Mouse (Mus musculus): ENCODE results near the gene Exoc4. TPM values are rescaled to one million over a fixed set of nuclear protein-coding genes. Genes with fewer than 3 reads are reported as not detected.
A peak's percentile ranks its signal among the peaks of the same experiment; 100 is the strongest.

The Exoc4 gene
- total RNA-seq, 2 experiments from 2014 or later: 87.6 to 90.9 TPM

DNA sequence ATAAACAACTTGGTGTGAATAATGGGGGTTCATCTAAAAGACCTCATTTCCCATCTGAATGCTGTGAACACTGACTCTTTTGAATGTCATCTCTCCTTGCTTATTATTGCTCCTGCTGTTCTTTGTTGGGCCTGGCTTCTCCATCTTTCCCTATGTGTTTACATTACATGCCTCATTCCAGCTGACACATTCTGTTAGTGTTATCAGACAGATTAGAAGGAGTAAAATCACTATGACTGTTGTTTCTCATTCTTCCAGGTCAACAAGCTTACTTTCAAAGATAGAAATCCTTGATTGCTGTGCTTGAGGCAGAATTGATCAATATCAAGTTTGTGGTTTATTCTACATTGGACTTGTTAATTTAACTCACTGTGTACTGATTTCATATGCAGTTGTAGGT is 377.0 kb downstream of the Exoc4 start:
- DNase-seq (ENCODE audit: low spot score in 2 of 2): no peak
- Histone ChIP-seq H3K27ac (no peak overlapping the region), H3K4me3 (no peak overlapping the region)
- TF ChIP-seq CTCF (conservative IDR thresholded peaks at IDR 0.05): no peak

DNA sequence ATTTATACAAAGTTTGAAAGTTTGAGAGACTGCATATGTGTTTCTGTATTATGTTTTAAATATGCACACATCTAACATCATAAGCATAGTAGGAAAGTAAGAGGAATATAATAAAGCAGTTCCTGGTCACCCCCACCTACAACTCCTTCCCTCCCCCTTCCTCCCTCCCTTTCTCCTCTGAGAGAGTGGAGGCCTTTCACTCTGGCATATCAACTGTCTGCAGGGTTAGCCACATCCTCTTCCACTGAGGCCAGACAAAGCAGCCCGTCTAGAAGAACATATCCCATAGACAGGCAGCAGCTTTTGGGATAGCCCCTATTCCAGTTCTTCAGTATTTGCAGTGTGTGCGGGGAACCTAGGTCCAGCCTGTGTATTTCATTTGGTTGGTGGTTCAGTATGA is 382.2 kb downstream of the Exoc4 start:
- no peak for DNase-seq (ENCODE audit: low spot score in 2 of 2)
- no peak overlapping the region for H3K27ac ChIP-seq
- no peak overlapping the region for H3K4me3 ChIP-seq
- TF ChIP-seq CTCF (conservative IDR thresholded peaks at IDR 0.05): no peak

GRCm38 (mm10) chr6:33637192-33637591 is 388.3 kb downstream of the Exoc4 start:
- no peak overlapping the region for H3K27ac ChIP-seq
- DNase-seq (ENCODE audit: low spot score in 2 of 2): no peak
- TF ChIP-seq CTCF (conservative IDR thresholded peaks at IDR 0.05): no peak
- no peak overlapping the region for H3K4me3 ChIP-seq

DNA sequence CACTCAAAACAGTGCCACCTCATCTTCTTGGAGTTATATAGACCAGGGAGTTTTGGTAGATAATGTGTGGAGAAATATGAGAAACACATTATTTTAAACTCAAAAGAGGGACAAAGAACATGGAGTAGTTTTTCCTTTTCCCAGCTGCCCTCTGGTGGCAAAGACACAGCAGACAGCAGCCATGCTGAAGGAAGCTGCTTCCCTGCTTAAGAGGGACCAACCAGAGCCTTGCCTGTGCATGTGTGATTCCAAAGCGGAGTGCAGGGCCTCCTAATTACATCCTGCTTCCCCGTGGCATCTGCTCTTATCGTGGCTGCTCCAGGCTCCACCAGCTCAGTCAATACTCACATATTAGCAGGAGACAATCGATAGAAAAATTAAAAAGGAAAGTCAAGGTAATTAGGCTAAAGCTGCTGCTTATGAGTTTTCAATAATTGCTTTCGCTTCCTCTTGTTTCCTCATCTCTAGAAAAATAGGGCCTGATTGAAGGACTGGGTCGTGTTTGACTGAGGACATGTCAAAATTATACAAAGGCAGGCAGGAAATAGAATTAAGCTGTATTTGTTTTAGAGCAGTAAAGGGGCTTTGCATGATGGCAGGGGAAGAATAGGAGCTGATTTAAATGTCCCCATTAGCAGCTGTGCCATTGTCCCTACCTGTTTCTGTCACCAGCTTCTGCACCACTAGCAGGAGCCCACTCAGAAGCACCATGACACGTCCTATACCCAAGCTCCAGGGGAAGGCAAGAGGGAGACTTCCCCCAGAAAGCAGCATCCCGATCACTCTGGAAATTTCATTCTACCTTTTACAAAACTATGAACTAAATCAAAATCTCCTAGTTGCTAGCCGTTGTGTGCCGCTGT is 433.1 kb downstream of the Exoc4 start:
- Histone ChIP-seq H3K4me3 (no peak overlapping the region), H3K27ac (peak overlapping the region; percentile 64)
- peak; percentile 86 for TF ChIP-seq CTCF (conservative IDR thresholded peaks at IDR 0.05)
- peak; percentile 49 to 64 for DNase-seq (ENCODE audit: low spot score in 2 of 2)

GRCm38 (mm10) chr6:33683533-33683932 is 434.6 kb downstream of the Exoc4 start:
- H3K27ac ChIP-seq: no peak overlapping the region

GRCm38 (mm10) chr6:33685321-33685720 is 436.4 kb downstream of the Exoc4 start:
- no peak for TF ChIP-seq CTCF (conservative IDR thresholded peaks at IDR 0.05)
- DNase-seq (ENCODE audit: low spot score in 2 of 2): no peak
- H3K4me3 ChIP-seq: no peak overlapping the region
- no peak overlapping the region for H3K27ac ChIP-seq

More at GRCm38 (mm10) chr6:33683533-33683932, 434.6 kb downstream of the Exoc4 start:
- TF ChIP-seq CTCF (conservative IDR thresholded peaks at IDR 0.05): no peak
- no peak for DNase-seq (ENCODE audit: low spot score in 2 of 2)
- H3K4me3 ChIP-seq: no peak overlapping the region

GRCm38 (mm10) chr6:33690601-33691000 is 441.7 kb downstream of the Exoc4 start:
- TF ChIP-seq CTCF (conservative IDR thresholded peaks at IDR 0.05): no peak
- no peak for DNase-seq (ENCODE audit: low spot score in 2 of 2)
- Histone ChIP-seq H3K27ac (peak overlapping the region; percentile 64), H3K4me3 (no peak overlapping the region)

GRCm38 (mm10) chr6:33696976-33697375 is 448.1 kb downstream of the Exoc4 start:
- Histone ChIP-seq H3K4me3 (no peak overlapping the region), H3K27ac (no peak overlapping the region)
- DNase-seq (ENCODE audit: low spot score in 2 of 2): no peak
- no peak for TF ChIP-seq CTCF (conservative IDR thresholded peaks at IDR 0.05)

GRCm38 (mm10) chr6:33708907-33709306 is 460.0 kb downstream of the Exoc4 start:
- Histone ChIP-seq H3K4me3 (no peak overlapping the region), H3K27ac (no peak overlapping the region)
- no peak for DNase-seq (ENCODE audit: low spot score in 2 of 2)
- TF ChIP-seq CTCF (conservative IDR thresholded peaks at IDR 0.05): no peak

DNA sequence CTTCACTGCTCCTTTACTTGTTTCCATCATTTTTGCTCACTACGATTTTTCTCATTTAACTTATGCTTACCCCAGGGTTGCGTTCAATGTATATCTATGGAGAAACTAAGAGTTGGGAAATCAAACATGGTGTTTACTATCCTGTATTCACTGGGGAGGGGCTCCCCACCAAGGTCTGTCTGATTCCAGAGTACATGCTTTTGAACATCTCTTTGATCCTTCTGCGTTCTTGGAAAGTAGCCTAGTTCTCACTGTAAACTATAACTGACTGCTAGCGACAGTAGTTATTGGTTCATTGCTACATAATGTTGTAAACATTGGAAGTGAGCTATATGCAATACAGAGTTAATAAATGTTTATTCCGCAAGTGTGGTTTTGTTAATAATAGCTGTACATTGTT is 460.5 kb downstream of the Exoc4 start:
- H3K27ac ChIP-seq: no peak overlapping the region
- TF ChIP-seq CTCF (conservative IDR thresholded peaks at IDR 0.05): no peak
- no peak overlapping the region for H3K4me3 ChIP-seq
- DNase-seq (ENCODE audit: low spot score in 2 of 2): no peak

- DNase-seq (ENCODE audit: low spot score in 2 of 2): no peak
These were observed 462.9 kb downstream of the Exoc4 start for GRCm38 (mm10) chr6:33711742-33712141.

GRCm38 (mm10) chr6:33712540-33713118 is 463.7 kb downstream of the Exoc4 start:
- no peak for TF ChIP-seq CTCF (conservative IDR thresholded peaks at IDR 0.05)
- peak overlapping the region; percentile 33; the same call in 1 of the 2 replicates for H3K27ac ChIP-seq
- DNase-seq (ENCODE audit: low spot score in 2 of 2): no peak
- no peak overlapping the region for H3K4me3 ChIP-seq

More at GRCm38 (mm10) chr6:33711742-33712141, 462.9 kb downstream of the Exoc4 start:
- Histone ChIP-seq H3K27ac (peak overlapping the region; percentile 33; the same call in 1 of the 2 replicates), H3K4me3 (no peak overlapping the region)
- TF ChIP-seq CTCF (conservative IDR thresholded peaks at IDR 0.05): no peak

DNA sequence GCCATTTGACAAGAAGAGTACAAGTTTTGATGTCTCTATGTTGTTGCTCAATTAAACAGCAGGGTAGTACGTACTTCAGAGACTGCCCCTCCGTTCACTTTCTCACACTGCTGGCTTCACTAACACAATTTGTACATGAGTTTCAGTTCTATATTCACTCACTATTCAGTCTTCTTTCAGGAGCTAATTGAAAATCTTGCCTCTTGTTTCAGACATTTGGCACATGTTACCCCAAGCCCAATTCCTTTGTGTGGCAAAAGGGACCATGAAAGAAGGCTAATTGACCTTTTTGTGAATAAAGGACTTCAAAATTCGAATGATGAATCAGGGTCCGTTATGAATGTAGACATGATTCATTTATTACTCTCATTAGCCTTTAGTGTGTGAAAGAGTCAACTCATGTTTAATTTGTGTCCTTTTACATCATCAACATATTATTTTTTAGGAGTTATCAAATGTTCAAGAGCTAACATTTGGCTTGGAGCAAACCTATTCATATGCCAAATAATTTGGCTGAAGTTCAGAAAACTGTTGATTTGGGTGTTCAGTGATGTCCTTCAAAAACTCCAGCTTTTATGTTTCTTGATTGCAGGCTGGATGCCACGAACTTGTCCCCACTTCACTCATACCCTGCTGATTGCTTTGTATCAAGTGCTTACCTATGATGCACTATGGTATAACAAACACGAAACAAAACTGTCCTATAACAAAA is 467.5 kb downstream of the Exoc4 start:
- Histone ChIP-seq H3K4me3 (no peak overlapping the region), H3K27ac (peak overlapping the region; percentile 30; the same call in 1 of the 2 replicates)
- no peak for TF ChIP-seq CTCF (conservative IDR thresholded peaks at IDR 0.05)
- DNase-seq (ENCODE audit: low spot score in 2 of 2): peak in 1 of 2 experiments; percentile 15
